Mouse (Mus musculus) adrenal gland, postnatal 4 days (tissue): ENCODE measurements around the gene Lalba. TPM values are rescaled to one million over a fixed set of nuclear protein-coding genes. Genes with fewer than 3 reads are reported as not detected.
"Not testable (repeated sequence)": the region's sequence is repeated elsewhere in the genome, so short reads cannot be mapped to it uniquely, and the experiment has no call there.

ENCODE experiments used
- DNase-seq, 2 experiments: peaks; one replicate each; pipeline ENCODE4 v3.0.0; 2021 to 2022; ENCODE audit warnings: low spot score in 2 of 2, mixed read lengths in 2 of 2
- long read RNA-seq, 2 experiments: library from polyadenylated mRNA; stranded (forward); transcript quantifications; one replicate each; pipeline ENCODE4 v2.0.0; 2021
- total RNA-seq, 2 experiments: library from RNA; stranded (reverse); gene quantifications; 2 replicates each; pipeline ENCODE4 v1.2.3; 2021

Gene Lalba
- total RNA-seq, result not detected
- long read RNA-seq, experiment 1, result 0 reads
- long read RNA-seq, experiment 2, result 0 reads

GRCm38 (mm10) chr15:98482701-98483100 lies at the start of gene Lalba:
TSS of gene Lalba (minus strand) at chr15:98482721.
- DNase-seq, result no peak

DNA sequence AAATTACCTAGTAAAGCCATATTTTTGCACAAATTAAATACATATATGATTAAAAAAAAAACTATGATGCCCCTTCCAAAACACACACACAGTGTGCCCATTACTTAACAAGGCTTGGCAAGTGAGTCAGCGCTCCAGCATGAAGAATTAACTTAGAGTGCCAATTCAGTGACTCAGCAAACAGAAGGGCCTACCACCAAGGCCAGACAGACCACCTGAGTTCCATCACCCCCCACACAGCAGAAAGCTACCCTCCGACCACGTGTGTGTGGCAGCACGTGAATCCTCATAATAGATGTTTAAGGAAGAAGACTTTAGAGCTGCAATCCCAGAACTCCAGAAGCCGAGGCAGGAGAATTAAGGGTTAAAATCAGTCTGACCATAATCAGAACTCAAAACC lies 49.8 kb upstream of the Lalba start:
- no peak for DNase-seq

GRCm38 (mm10) chr15:98528066-98528563 lies 45.6 kb upstream of the Lalba start:
- no peak for DNase-seq

DNA sequence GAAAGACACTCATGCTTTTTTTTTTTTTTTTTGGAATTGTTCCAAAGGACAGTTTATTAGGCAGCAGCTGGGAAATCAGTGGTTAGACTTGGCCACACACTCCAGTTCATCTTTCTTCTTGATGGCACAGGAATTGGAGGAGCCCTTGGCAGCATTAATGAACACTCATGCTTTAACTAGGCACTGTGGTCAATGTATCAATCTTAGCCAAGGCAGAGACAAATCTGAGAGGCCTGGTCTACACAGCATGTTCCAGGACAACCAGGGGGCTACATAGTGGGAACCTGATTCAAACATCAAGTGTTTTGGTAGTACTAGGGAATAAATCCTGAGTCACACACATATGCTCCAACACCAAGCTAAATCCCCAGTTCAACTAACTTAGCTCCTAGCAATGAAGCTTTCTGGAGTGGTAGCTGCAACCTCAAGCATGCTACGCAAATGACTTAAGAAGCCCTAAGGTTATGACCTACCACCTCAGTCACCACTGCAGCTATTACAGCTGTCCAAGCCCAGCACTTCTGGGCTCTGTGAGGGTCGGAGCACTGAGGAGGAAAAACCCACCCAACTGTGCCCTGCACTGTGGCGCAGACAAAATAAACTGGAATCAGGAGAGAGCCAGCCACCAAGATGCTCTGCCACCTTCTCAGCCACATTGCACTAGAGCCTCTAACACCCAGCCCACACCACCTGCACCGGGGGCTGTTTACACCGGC lies 44.7 kb upstream of the Lalba start:
- no peak for DNase-seq

DNA sequence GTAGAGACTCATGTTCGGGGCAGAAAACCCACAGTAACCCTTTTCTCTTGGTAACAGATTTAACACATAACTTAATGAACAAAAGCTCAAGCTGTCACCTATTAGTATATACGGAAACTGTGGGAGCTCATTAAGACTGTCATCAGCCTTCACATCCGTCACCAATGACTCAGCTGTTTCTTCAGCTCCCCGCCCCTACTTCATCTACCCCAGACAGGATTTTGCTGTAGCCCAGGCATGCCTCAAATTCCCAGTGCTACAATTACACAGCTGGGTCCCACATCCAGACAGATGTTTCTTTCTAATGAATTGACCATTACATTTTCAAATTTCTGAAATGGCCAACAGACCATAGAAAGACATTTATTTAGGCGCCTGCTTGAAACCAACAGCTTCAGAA lies 43.5 kb upstream of the Lalba start:
- no peak for DNase-seq

GRCm38 (mm10) chr15:98521245-98521644 lies 38.7 kb upstream of the Lalba start:
- no peak for DNase-seq

DNA sequence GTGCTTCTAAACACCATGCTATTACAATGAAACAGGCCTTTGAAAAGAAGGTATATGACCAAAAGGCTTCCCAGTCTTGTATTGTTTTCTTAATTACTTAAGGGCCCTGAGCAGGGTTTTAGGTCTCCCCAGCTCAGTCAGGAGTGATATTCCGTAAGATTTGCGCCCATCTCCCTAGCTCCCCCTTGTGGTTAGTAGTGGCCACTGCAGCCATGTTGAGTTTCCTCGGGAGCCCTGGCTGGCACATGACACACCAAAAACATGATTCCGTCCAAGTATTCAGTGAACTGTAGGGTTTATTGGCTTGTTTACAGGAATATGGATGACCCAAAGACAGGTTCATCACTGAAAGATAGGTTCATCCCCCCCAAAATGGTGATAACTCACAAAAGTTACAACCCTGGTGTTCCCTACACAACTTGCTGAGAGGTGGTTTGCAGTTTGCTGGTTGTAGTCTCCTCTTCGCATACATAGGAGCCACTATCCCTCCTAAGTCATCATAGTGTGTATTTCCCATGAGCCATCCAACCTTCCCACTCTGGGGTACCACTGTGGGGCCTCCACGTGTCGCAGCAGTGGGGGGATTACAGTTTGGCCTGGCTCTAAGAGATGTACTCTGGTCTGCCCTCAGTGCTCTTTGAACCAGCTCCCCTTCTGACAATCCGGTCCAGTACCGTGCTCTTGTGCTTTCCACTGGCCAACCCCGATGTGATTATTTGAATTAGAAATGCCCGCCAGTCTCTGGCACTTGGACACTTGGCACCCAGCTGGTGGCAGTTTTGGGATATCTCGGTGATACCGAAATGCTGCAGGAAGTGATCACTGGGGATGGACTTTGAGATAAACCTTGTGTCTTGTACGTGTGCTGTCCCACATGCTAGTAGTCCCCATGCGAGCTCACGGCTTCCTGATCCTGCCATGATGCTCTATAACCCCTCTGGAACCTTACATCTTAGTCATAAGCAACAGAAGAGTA lies 35.1 kb upstream of the Lalba start:
- DNase-seq, result peak in 1 of 2 experiments; percentile 31

DNA sequence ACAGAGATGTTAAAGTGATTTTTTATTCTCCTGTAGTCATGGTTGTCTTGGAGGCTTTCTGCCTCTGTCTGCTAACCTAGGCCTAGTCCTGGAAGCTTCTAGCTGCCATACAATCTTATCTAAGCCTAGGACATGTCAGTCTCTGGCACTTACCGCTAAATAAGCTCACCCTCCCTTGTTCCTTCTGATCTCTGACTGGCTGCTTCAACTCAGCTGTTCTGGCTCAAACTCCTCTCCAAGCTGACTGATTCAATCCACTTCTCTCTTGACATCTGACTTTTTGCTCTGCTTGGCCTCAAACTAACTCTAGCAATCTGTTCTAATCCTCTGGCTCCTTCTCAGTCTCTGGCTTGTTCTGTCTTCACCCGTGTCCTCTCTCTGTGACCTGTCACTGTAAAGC lies 32.3 kb upstream of the Lalba start:
- DNase-seq, result not testable (repeated sequence)

DNA sequence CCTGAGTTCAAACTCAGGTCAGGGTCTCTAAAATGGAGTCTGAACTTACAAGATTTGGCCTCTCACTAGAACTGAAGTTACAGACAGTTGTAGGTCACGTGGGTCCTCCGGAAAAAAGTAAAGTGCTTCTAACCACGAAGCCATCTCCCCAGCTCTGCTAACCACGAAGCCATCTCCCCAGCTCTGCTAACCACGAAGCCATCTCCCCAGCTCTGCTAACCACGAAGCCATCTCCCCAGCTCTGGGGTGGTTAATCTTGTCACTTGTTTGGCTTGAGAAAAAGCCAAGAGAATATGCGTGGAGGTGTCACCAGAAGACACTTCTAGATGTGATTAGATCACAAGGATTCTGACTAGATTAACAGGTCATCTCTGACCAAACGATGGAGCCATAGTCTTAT lies 31.6 kb upstream of the Lalba start:
- DNase-seq, result no peak

GRCm38 (mm10) chr15:98513676-98514075 lies 31.2 kb upstream of the Lalba start:
- DNase-seq, result not testable (repeated sequence)

DNA sequence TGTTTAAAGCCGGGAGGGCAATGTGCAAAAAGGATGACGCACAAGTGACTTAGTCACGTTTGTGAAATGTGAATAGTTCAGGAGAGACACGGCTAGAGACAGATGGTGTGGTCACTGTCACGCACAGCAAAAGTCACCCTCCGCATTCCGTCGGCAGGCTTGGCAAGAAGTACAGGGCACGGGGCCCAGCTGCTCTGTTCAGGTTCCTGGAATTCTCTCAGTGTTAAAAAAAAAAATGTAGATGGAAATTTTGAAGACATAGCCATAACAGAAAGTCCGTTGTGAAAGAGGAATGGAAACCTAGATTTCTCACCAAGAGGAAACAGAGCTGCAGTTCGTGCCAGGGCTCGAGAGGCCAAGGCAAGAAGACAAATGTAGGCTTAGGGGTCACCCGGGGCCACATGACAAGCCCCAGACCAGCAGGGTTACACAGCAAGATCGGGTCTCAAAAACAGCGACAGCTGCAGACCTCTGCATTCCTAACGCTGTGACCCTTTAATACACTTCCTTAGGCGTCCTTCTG lies 30.3 kb upstream of the Lalba start:
- DNase-seq, result no peak

GRCm38 (mm10) chr15:98512232-98512631 lies 29.7 kb upstream of the Lalba start:
- DNase-seq, result no peak

DNA sequence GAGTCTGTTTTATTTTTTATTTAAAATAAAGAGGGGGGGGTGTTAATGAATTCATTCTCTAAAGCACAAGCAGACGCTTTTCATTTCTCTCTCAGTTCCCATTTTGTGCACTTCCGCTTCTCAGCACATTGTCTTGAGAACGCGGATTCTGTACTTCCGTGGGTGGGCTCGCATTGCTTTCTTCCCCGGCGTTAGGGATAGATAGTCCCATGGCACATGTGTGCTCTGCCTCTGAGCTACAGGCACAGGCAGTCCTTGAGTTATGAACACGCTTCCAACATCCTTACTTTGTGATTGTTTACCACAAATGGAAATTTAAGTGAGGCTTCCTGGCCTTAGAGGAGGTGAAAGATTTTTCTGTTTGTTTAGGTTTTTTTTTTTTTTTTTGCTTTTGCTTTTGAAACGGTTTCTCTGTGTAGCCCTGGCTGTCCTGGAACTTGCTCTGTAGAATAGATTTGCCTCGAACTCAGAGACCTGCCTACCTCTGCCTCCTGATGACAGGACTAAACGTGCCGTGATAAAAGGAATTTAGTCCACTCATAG lies 28.9 kb upstream of the Lalba start:
- no peak for DNase-seq

- peak; percentile 56 to 66 for DNase-seq
These were observed 28.2 kb upstream of the Lalba start for GRCm38 (mm10) chr15:98510438-98511385.

- no peak for DNase-seq
These were observed 26.9 kb upstream of the Lalba start for GRCm38 (mm10) chr15:98509387-98509786.

GRCm38 (mm10) chr15:98507321-98507720 lies 24.8 kb upstream of the Lalba start:
- DNase-seq, result no peak

- no peak for DNase-seq
These were observed 23.9 kb upstream of the Lalba start for GRCm38 (mm10) chr15:98506253-98506957.

DNA sequence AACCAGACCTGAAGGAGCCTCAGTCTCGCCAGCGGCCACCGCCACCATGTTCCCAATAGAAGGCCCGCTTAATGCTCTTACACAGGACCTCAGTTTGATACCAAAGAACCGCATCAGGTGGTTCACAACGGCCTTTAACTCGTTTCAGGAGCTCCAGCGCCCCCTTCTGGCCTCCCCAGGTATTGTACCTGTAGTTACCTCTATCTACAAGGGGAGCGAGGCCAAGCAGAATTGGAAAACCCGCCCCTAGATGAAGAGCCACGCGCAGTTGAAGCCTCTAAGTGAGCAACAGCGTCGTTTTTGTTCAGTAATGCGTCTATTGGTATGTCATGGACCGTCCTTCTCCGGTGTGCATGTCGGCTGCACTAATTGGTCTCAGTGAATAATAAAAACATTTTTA lies 22.0 kb upstream of the Lalba start:
- peak in 1 of 2 experiments; percentile 34 for DNase-seq

DNA sequence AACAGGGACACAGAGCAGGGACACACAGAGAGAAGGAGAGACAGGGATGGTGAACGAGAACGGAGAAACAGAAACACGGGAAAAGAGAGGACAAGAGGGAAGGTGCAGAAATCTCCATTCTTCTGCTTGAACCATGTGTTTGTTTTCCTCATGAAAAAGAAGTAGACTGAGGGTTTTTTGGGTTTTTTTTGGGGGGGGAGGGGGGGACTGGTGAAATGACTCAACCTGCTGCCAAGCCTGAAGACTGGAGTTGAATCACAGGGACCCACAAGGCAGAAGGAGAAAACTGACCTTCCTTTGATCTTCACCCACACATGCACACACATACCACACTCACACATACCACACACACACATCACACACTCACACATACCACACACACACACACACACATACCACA lies 20.8 kb upstream of the Lalba start:
- DNase-seq, result no peak

DNA sequence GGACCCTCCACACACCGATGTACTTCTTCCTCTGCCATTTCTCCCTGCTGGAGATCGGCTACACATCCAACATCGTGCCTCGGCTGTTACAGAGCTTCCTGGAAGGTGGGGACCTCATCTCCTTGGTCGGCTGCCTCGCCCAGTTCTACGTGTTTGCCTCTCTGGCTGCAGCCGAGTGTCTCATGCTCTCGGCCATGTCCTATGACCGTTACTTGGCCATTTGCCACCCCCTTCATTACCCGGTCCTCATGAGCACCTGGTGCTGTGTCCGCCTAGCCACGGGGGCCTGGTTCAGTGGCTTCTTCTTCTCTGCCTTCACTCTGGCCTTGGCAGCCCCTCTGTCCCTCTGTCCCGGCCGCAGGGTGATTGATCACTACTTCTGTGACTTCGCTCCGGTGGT lies 15.1 kb upstream of the Lalba start:
- DNase-seq, result no peak
